Mouse (Mus musculus) CH12.LX (cell line): ENCODE measurements around the gene Traip. TPM values are rescaled to one million over a fixed set of nuclear protein-coding genes. Genes with fewer than 3 reads are reported as not detected.

Experiments
- DNase-seq: peaks from one replicate; pipeline ENCODE4 v3.0.0-alpha.2; 2013; ENCODE audit errors: extremely low read depth
- H3K27ac ChIP-seq: 2 replicates; pipeline ENCODE4 v1.5.1; 2012; ENCODE audit warnings: low read depth, mild to moderate bottlenecking, control low read depth, moderate library complexity; ENCODE audit not compliant: insufficient read depth
- H3K27me3 ChIP-seq: replicated peaks from 2 replicates; pipeline ENCODE3; 2012; ENCODE audit warnings: inconsistent platforms
- H3K36me3 ChIP-seq, 2 experiments: replicated peaks in 1 of 2; 2 replicates each; pipeline versions ENCODE3 to v1.6.1; 2012; ENCODE audit warnings: inconsistent platforms in 1 of 2, low read length in 1 of 2, mild to moderate bottlenecking in 1 of 2, mixed read lengths in 1 of 2, moderate library complexity in 1 of 2; ENCODE audit not compliant: control insufficient read depth in 1 of 2, insufficient read depth in 1 of 2
- H3K4me1 ChIP-seq, 2 experiments: 2 replicates each; pipeline ENCODE4 v1.6.1; 2012; ENCODE audit warnings: inconsistent platforms in 1 of 2, moderate library complexity in 1 of 2; ENCODE audit not compliant: insufficient read depth in 2 of 2, control insufficient read depth in 1 of 2
- H3K4me2 ChIP-seq: 2 replicates; pipeline ENCODE4 v1.6.1; 2012; ENCODE audit warnings: low read depth, mild to moderate bottlenecking, control low read depth; ENCODE audit not compliant: poor library complexity, insufficient read depth, severe bottlenecking
- H3K4me3 ChIP-seq, 3 experiments: fragments of 150-350 bp in 1 of 3; sonication (generic) in 1 of 3; replicated peaks in 1 of 3; 2 replicates each; pipeline versions ENCODE3 to v1.5.1; 2011 to 2012; ENCODE audit warnings: low read depth in 2 of 3, low read length in 2 of 3, mild to moderate bottlenecking in 2 of 3, moderate library complexity in 2 of 3, control low read depth in 1 of 3, improper control_type of control experiment in 1 of 3, inconsistent platforms in 1 of 3, mixed read lengths in 1 of 3; ENCODE audit not compliant: poor library complexity in 1 of 3
- H3K79me2 ChIP-seq: replicated peaks from 2 replicates; pipeline ENCODE4 v1.6.1; 2012; ENCODE audit warnings: mild to moderate bottlenecking, moderate library complexity; ENCODE audit not compliant: control insufficient read depth, poor library complexity, insufficient read depth, severe bottlenecking; ENCODE audit errors: extremely low read depth
- H3K9ac ChIP-seq: 2 replicates; pipeline ENCODE4 v1.6.1; 2012; ENCODE audit warnings: low read depth, mild to moderate bottlenecking, control low read depth, moderate library complexity; ENCODE audit not compliant: insufficient read depth
- H3K9me3 ChIP-seq: replicated peaks from 2 replicates; pipeline ENCODE3; 2012; ENCODE audit warnings: low read length, inconsistent platforms, mixed read lengths
- BHLHE40 ChIP-seq: IDR thresholded peaks from 2 replicates; pipeline ENCODE4 v1.6.1; 2011; ENCODE audit warnings: mild to moderate bottlenecking, low read depth, low read length, improper control_type of control experiment
- CHD1 ChIP-seq: IDR thresholded peaks from 2 replicates; pipeline ENCODE4 v1.6.1; 2012; ENCODE audit warnings: low read depth, low read length, improper control_type of control experiment, inconsistent platforms
- E2F4 ChIP-seq: IDR thresholded peaks from 2 replicates; pipeline ENCODE4 v1.6.1; 2011; ENCODE audit warnings: low read depth, low read length, improper control_type of control experiment; ENCODE audit not compliant: insufficient replicate concordance
- ETS1 ChIP-seq: conservative IDR thresholded peaks from 2 replicates; pipeline ENCODE4 v1.6.1; 2012; ENCODE audit warnings: low read depth, mild to moderate bottlenecking, inconsistent platforms, low read length, improper control_type of control experiment, moderate library complexity
- GABPA ChIP-seq: IDR thresholded peaks from 2 replicates; pipeline ENCODE4 v1.6.1; 2012; ENCODE audit warnings: low read depth, low read length, improper control_type of control experiment, inconsistent platforms; ENCODE audit not compliant: insufficient replicate concordance
- IRF4 ChIP-seq: IDR thresholded peaks from 2 replicates; pipeline ENCODE4 v1.6.1; 2014; ENCODE audit warnings: low read depth, mild to moderate bottlenecking, inconsistent platforms, low read length, improper control_type of control experiment
- MAFK ChIP-seq: IDR thresholded peaks from 2 replicates; pipeline ENCODE4 v1.6.1; 2011; ENCODE audit warnings: low read length, improper control_type of control experiment; ENCODE audit not compliant: insufficient replicate concordance
- MAX ChIP-seq: IDR thresholded peaks from 2 replicates; pipeline ENCODE4 v1.6.1; 2011; ENCODE audit warnings: low read length, improper control_type of control experiment
- MAZ ChIP-seq: IDR thresholded peaks from 2 replicates; pipeline ENCODE4 v1.6.1; 2012; ENCODE audit warnings: low read depth, mild to moderate bottlenecking, inconsistent platforms, low read length, improper control_type of control experiment, moderate library complexity
- MXI1 ChIP-seq: IDR thresholded peaks from 2 replicates; pipeline ENCODE4 v1.6.1; 2011; ENCODE audit warnings: mild to moderate bottlenecking, low read depth, low read length, improper control_type of control experiment
- POLR2A ChIP-seq: IDR thresholded peaks from 2 replicates; pipeline ENCODE4 v1.6.1; 2011; ENCODE audit warnings: low read depth, mild to moderate bottlenecking, improper control_type of control experiment, low read length
- POLR2AphosphoS2 ChIP-seq: IDR thresholded peaks from 2 replicates; pipeline ENCODE4 v1.6.1; 2011; ENCODE audit warnings: low read depth, low read length, improper control_type of control experiment
- RCOR1 ChIP-seq: conservative IDR thresholded peaks from 2 replicates; pipeline ENCODE4 v1.6.1; 2012; ENCODE audit warnings: low read depth, mild to moderate bottlenecking, inconsistent platforms, low read length, improper control_type of control experiment
- UBTF ChIP-seq: IDR thresholded peaks from 2 replicates; pipeline ENCODE4 v1.6.1; 2012; ENCODE audit warnings: low read depth, mild to moderate bottlenecking, inconsistent platforms, low read length, improper control_type of control experiment, moderate library complexity
- USF2 ChIP-seq: conservative IDR thresholded peaks from 2 replicates; pipeline ENCODE4 v1.6.1; 2011; ENCODE audit warnings: low read depth, low read length, improper control_type of control experiment
- ZC3H11A ChIP-seq: IDR thresholded peaks from 2 replicates; pipeline ENCODE4 v1.6.1; 2012; ENCODE audit warnings: low read depth, mild to moderate bottlenecking, inconsistent platforms, low read length, improper control_type of control experiment
- ZKSCAN1 ChIP-seq: IDR thresholded peaks from 2 replicates; pipeline ENCODE4 v1.6.1; 2012; ENCODE audit warnings: low read depth, inconsistent platforms, low read length, improper control_type of control experiment, borderline replicate concordance
- ZMIZ1 ChIP-seq: IDR thresholded peaks from 2 replicates; pipeline ENCODE4 v1.6.1; 2012; ENCODE audit warnings: low read depth, mild to moderate bottlenecking, inconsistent platforms, low read length, improper control_type of control experiment
- dilution Hi-C: fragments of 300-500 bp; cut with MboI; formaldehyde crosslinking; loops from 2 replicates; pipeline ENCODE4 v1.14.3; 2020; ENCODE audit warnings: low sequenced_read_pairs; ENCODE audit not compliant: extremely low pct_unique_long_range_greater_than_20kb, extremely low pct_ligation_motif_present
- in situ Hi-C: fragments of 300-500 bp; cut with MboI; formaldehyde crosslinking; loops from 3 replicates; pipeline ENCODE4 v1.14.3; 2019; ENCODE audit warnings: low sequenced_read_pairs, low pct_ligation_motif_present, low pct_unique_long_range_greater_than_20kb, mixed read lengths
- polyA plus RNA-seq: library from polyadenylated mRNA; unstranded; fragments of >175 nt; gene quantifications from 2 replicates; pipeline ENCODE4 v1.2.1, GENCODE M21; 2012; ENCODE audit warnings: low read depth; ENCODE audit not compliant: insufficient read length
- total RNA-seq, 2 experiments: library from RNA; depleted of rRNA; stranded (reverse); fragments of 300-350 nt in 1 of 2; fragments of >200 nt in 1 of 2; gene quantifications; 2 replicates each; pipeline ENCODE4 v1.2.3; 2012 to 2014

Traip gene
- total and polyA plus RNA-seq, 3 experiments: 21.6 to 33.0 (median 25.6) TPM

GRCm38 (mm10) chr9:107907801-107908120, 42.2 kb upstream of the Traip start:
- no peaks in the 10 kb centered on the region for H3K9me3 ChIP-seq
- H3K9ac ChIP-seq: no peak overlapping the region
- H3K4me1 ChIP-seq: peaks cover 3 to 9% of the 10 kb centered on the region in 2 experiments; a peak in 2 of 4 replicates
- peaks cover 40% of the 10 kb centered on the region for H3K27me3 ChIP-seq
- TF ChIP-seq UBTF (no peak), ETS1 (no peak), POLR2AphosphoS2 (no peak), MAFK (no peak)
- TF ChIP-seq, all 38 proteins: peak for 0
- no peak for DNase-seq
- Histone ChIP-seq H3K4me3 (no peak overlapping the region), H3K4me2 (no peak overlapping the region), H3K79me2 (no peaks in the 10 kb centered on the region), H3K36me3 (peaks cover 4 to 9% of the 10 kb centered on the region in 2 experiments), H3K27ac (no peak overlapping the region)
- in situ Hi-C loops: no loop called here
- dilution Hi-C loops: no loop called here

GRCm38 (mm10) chr9:107908410-107909158, 41.4 kb upstream of the Traip start:
- Histone ChIP-seq H3K9ac (no peak overlapping the region), H3K27ac (no peak overlapping the region)
- TF ChIP-seq POLR2A (no peak), CHD1 (no peak), ETS1 (no peak), GABPA (no peak), E2F4 (no peak), ZC3H11A (no peak), ZKSCAN1 (no peak), USF2 (no peak), RCOR1 (no peak), BHLHE40 (no peak), ZMIZ1 (no peak), MAZ (no peak), MAX (no peak), MXI1 (no peak), UBTF (no peak), IRF4 (no peak)
- TF ChIP-seq, all 38 proteins: peak for 0
- Histone ChIP-seq H3K4me1 (peaks cover 3 to 9% of the 10 kb centered on the region in 2 experiments; a peak in 2 of 4 replicates), H3K79me2 (no peaks in the 10 kb centered on the region), H3K36me3 (peaks cover 0 to 2% of the 10 kb centered on the region in 2 experiments), H3K4me2 (no peak overlapping the region), H3K27me3 (peaks cover 47% of the 10 kb centered on the region), H3K4me3 (no peak overlapping the region), H3K9me3 (no peaks in the 10 kb centered on the region)
- in situ Hi-C loops: no loop called here
- no peak for DNase-seq
- dilution Hi-C loops: no loop called here
